Mouse (Mus musculus): ENCODE results near the gene Elp6. TPM values are rescaled to one million over a fixed set of nuclear protein-coding genes. Genes with fewer than 3 reads are reported as not detected.

Elp6 gene
- polyA plus RNA-seq (2017; shearing (Covaris generic)), result 10 to 100 TPM; 11.2 to 13.0 TPM

DNA sequence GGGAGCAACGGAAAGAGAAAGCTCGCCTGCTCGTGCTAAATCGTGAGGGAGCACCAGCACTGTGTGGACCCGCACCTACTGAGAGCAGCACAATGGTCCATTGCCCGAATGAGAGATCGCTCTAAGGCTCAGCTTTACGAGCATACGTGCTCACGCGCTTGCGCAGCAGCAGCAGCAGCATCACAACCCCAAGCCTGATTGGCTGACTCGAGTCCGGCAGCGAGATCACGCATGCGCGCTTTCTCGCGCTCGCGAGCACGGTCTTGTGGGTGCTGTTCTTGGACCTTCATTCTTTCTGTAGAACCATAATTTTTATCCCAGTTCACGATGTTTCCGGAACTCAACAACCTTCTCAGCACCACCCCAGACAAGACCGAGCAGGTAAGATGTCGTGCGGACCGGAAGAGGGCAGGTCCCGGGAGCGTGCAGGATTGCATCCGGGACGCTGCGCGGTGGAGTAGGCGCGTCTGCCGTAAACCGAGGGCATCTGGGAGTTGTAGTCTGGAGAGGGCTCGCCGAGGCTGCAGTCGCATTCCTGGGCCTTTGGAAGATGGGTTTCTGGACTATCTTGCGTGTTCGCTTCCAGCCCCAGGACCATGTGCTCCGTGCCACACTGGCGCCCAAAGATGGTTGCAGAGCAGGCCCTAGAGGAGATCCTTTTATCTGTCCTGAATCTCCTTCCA is at the start of gene Elp6:
Elp6 (plus strand) TSS at position 205 of the 683 bp plus-strand sequence.

DNA sequence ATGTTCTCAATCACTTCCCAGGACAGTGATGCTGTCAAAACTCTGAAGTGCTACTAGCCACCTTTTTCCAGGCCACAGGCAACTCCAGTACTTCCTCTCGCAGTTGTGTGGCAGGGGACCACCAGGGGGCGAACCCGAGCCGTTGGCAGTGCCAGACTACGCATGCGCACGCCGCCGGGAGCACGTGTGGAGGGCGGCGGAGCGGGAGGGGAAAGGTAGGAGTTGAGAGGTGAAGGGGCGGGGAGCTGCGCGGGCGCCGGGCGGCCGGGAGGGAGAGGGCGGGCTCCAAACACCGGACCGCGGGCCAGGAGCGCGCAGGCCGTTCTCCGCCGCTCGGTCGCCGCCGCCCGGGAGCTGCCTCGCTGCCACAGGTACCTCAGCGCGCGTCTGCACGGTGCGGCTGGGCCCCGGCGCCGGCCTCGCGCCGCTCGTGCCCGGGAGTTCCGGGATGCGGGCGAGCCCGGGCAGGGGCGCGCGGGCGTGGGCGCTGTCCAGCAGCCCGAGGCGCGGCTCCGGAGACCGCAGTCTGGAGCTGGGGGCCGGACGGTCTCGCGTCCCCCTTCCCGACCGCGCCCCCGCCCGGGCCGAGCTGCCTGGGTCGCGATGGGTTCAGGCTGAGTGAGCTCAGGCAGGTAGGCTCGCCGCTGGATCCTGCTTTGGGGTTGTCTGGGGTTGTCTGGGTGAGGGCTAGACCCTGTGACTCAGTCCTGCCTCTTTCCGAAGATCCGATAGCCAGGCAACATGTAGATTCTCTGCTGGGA is 28.3 kb downstream of the Elp6 start, which contains the start of gene Scap:
Scap (plus strand) TSS at position 154 of the 761 bp plus-strand sequence.

Other genes starting within 250 kb of the Elp6 start
- 10 to 100 TPM; 46.7 to 53.8 TPM for gene Smarcc1, start 187.5 kb upstream of the Elp6 start, polyA plus RNA-seq (2017; shearing (Covaris generic))
- 100 to 1,000 TPM; 120 to 150 TPM for gene Dhx30, start 187.3 kb upstream of the Elp6 start, polyA plus RNA-seq (2017; shearing (Covaris generic))
- under 1 TPM; 0.22 to 0.32 TPM for gene Cspg5, start 61.4 kb upstream of the Elp6 start, polyA plus RNA-seq (2017; shearing (Covaris generic))
- 10 to 100 TPM; 65.4 to 73.5 TPM for gene Scap, start 28.1 kb downstream of the Elp6 start, polyA plus RNA-seq (2017; shearing (Covaris generic))
- 1 to 10 TPM; 4.2 to 5.3 TPM for gene Ptpn23, start 103.0 kb downstream of the Elp6 start, polyA plus RNA-seq (2017; shearing (Covaris generic))
- 1 to 10 TPM in 1 of 2 experiments, not detected in 1; 1.0 TPM for gene Ngp, start 114.6 kb downstream of the Elp6 start, polyA plus RNA-seq (2017; shearing (Covaris generic))
- 10 to 100 TPM in 1 of 2 experiments, 1 to 10 TPM in 1; 9.0 to 17.8 TPM for gene Klhl18, start 171.5 kb downstream of the Elp6 start, polyA plus RNA-seq (2017; shearing (Covaris generic))
- under 1 TPM; 0.66 to 0.86 TPM for gene Kif9, start 171.8 kb downstream of the Elp6 start, polyA plus RNA-seq (2017; shearing (Covaris generic))
- 10 to 100 TPM; 34.8 to 42.0 TPM for gene Setd2, start 227.4 kb downstream of the Elp6 start, polyA plus RNA-seq (2017; shearing (Covaris generic))